Mouse (Mus musculus) C2C12 (cell line): ENCODE measurements around the gene Mdn1.

Source experiments
- CEBPB ChIP-seq: IDR thresholded peaks from one replicate; pipeline ENCODE4 v1.6.1; 2011; ENCODE audit warnings: low read depth, mild to moderate bottlenecking, control low read depth, moderate library complexity
- CTCF ChIP-seq: IDR thresholded peaks from one replicate; pipeline ENCODE4 v1.5.1; 2011; ENCODE audit not compliant: control insufficient read depth, insufficient read depth, insufficient read length
- FOSL1 ChIP-seq: IDR thresholded peaks from one replicate; pipeline ENCODE4 v1.8.0; 2011; ENCODE audit warnings: mild to moderate bottlenecking, low read length; ENCODE audit not compliant: poor library complexity, insufficient read depth, severe bottlenecking
- MAX ChIP-seq: IDR thresholded peaks from one replicate; pipeline ENCODE4 v1.6.1; 2011; ENCODE audit warnings: mild to moderate bottlenecking, control low read depth
- MYOD1 ChIP-seq: IDR thresholded peaks from one replicate; pipeline ENCODE4 v1.6.1; 2011; ENCODE audit warnings: low read depth; ENCODE audit not compliant: control insufficient read depth, insufficient read length
- MYOG ChIP-seq: IDR thresholded peaks from one replicate; pipeline ENCODE4 v1.6.1; 2011; ENCODE audit not compliant: control insufficient read depth, insufficient read length; ENCODE audit errors: extremely low read depth
- USF1 ChIP-seq: IDR thresholded peaks from one replicate; pipeline ENCODE4 v1.6.1; 2011; ENCODE audit warnings: low read depth, mild to moderate bottlenecking, control low read depth, moderate library complexity

DNA sequence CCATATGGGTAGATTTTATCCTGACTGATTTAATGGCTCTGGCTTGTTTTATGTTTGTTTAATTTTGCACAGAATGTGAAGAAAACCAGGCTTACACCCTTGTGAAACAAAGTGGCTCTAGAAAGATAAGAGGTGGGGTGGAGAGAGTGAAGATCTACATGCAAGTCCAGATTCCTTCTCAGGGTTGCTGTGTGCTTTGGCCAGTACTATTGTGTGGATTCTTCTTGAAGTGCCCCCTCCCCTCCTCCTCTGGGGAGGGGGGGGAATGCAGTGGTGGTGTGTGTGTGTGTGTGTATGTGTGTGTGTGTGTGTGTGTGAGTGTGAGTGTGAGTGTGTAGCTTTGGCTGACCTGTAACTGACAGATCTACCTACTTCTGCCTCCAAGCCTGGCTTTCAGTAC is 35.3 kb upstream of the Mdn1 start:
- no peak for TF ChIP-seq CTCF
- TF ChIP-seq CEBPB: no peak
- no peak for TF ChIP-seq MAX
- TF ChIP-seq USF1: no peak
- no peak for TF ChIP-seq MYOG
- no peak for TF ChIP-seq MYOD1
- TF ChIP-seq FOSL1: no peak
